Mouse (Mus musculus) testis, postnatal 10 days (tissue): ENCODE results near the gene St6galnac3.
"Not testable (repeated sequence)": the region's sequence is repeated elsewhere in the genome, so short reads cannot be mapped to it uniquely, and the experiment has no call there.

Source experiments
- DNase-seq: peaks from one replicate; pipeline ENCODE4 v3.0.0; 2021; ENCODE audit warnings: low spot score

St6galnac3 gene

GRCm38 (mm10) chr3:153724701-153725668, at the start of gene St6galnac3:
St6galnac3 (minus strand) TSS chr3:153725174.
- peak; percentile 87 for DNase-seq

- no peak for DNase-seq
These were observed 49.6 kb upstream of the St6galnac3 start for GRCm38 (mm10) chr3:153774568-153774967.

- DNase-seq = no peak
These were observed 46.5 kb upstream of the St6galnac3 start for GRCm38 (mm10) chr3:153771479-153771878.

GRCm38 (mm10) chr3:153770573-153770972, 45.6 kb upstream of the St6galnac3 start:
- DNase-seq = no peak

DNA sequence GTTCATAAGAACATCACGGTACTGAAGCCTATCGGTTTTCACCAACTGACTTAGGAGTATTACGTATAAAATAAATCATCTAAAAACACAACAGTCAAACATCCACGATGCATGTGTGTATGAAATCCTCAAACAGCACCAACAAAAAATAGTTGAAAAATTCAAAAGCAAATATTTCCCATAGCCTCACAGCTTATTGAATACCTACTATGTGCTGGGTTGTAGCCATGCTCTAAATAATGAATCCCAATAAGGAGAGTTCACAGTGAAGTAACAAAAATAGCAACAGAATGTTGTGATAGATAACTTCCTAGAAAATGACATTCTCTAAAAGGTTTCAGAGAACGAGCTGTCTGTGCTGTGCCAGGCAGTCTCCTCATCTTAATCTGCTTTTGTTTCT, 44.2 kb upstream of the St6galnac3 start:
- DNase-seq = no peak

GRCm38 (mm10) chr3:153765171-153765570, 40.2 kb upstream of the St6galnac3 start:
- DNase-seq = no peak

DNA sequence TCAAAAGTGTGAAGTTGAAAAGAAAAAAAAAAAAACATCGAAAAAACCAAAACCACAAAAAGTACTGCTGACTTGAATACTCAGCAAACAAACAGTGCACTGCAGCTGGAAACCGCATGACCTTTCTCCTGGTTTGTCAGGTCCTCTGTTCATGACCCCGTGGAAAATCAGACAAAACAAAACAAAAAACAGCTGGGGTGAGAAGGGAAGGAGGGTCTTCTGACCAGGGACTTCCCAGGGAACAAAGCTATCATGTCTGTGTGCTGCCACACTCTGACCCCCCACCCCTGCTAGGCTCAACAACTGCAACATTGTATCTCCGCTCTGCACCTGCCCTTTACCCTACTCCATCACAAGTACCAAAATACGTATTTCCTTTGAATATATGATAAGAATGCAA, 39.8 kb upstream of the St6galnac3 start:
- DNase-seq = no peak

DNA sequence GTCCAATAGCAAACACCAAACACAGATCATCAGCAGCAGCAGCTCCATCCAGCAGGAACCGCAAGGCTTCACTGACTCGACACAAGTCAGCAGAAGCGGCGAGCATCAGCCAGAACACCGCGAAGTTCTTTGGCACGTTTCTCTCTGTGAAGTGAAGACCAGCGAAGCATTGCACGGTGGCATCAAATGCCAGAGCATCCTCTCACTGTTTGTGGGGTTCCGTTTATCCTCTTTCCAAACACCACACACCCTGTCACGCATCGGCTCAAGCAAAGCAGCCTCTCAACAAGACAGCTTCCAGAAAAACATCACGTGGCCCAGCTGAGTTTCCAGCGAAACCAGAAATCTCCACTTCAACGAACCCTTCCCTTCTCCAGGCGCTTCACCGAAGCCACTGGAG, 36.2 kb upstream of the St6galnac3 start:
- DNase-seq = no peak

- no peak for DNase-seq
These were observed 34.3 kb upstream of the St6galnac3 start for GRCm38 (mm10) chr3:153759269-153759668.

- DNase-seq = no peak
These were observed 31.6 kb upstream of the St6galnac3 start for GRCm38 (mm10) chr3:153756500-153756996.

- not testable (repeated sequence) for DNase-seq
These were observed 30.9 kb upstream of the St6galnac3 start for GRCm38 (mm10) chr3:153755785-153756326.

- no peak for DNase-seq
These were observed 26.5 kb upstream of the St6galnac3 start for GRCm38 (mm10) chr3:153751435-153751834.

GRCm38 (mm10) chr3:153749359-153749758, 24.4 kb upstream of the St6galnac3 start:
- no peak for DNase-seq

- no peak for DNase-seq
These were observed 23.3 kb upstream of the St6galnac3 start for GRCm38 (mm10) chr3:153748293-153748692.

GRCm38 (mm10) chr3:153745099-153745498, 20.1 kb upstream of the St6galnac3 start:
- no peak for DNase-seq

DNA sequence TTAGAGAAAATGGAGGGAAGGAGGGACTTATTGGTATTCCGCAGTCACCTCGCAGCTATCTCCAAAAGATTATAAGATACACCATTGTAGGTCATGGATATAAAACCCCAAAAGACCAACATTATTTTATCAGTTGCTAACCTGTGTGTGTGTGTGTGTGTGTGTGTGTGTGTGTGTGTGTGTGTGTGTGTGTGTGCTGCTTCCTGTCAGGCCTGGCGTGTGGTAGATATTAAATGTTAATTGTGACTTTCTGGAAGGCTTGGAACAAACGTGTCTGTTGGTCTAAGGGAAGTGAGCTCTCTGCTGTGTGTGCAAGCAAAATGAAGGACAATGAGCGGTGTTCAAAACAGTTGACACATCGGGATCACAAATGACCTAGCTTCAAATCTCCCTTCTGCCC, 19.5 kb upstream of the St6galnac3 start:
- no peak for DNase-seq

DNA sequence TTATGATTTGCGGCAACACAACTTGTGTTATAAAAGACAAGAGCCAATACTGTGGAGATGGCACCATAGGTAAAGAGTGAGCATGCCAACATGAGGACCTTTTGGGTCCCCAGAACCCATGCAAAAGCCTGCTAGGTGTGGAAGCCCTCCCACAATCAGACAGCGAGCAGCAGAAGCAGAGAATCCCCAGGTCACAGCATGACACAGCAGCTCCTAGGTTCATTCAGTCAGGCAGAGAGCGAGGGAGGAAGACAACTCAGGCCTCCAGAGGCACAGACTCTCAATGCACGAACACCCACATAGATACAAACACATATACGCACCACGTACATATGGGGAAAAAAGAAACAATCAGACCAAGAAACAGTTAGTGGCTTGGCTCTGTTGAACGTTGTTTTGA, 16.8 kb upstream of the St6galnac3 start:
- DNase-seq = no peak

GRCm38 (mm10) chr3:153739351-153739750, 14.4 kb upstream of the St6galnac3 start:
- no peak for DNase-seq

DNA sequence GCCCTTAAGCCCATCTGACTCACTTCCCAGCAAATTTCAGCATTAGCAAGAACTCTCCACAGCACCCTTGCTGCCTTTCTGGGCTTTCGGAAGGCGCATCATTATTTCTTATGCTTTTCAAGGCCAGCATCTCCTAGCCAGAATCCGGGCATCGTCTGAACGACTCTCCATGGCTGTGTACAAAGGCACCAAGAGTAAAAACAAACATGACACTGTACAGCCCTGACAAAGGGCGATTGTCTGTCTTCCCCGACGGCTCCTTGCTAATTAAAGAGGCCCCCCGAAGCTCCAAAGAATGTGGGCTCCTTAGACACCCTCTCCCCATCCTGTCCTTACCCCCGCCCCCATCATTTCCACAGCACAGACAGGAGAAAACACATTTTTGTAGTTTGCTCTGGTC, 13.4 kb upstream of the St6galnac3 start:
- DNase-seq = no peak

- DNase-seq = no peak
These were observed 11.8 kb upstream of the St6galnac3 start for GRCm38 (mm10) chr3:153736756-153737280.

DNA sequence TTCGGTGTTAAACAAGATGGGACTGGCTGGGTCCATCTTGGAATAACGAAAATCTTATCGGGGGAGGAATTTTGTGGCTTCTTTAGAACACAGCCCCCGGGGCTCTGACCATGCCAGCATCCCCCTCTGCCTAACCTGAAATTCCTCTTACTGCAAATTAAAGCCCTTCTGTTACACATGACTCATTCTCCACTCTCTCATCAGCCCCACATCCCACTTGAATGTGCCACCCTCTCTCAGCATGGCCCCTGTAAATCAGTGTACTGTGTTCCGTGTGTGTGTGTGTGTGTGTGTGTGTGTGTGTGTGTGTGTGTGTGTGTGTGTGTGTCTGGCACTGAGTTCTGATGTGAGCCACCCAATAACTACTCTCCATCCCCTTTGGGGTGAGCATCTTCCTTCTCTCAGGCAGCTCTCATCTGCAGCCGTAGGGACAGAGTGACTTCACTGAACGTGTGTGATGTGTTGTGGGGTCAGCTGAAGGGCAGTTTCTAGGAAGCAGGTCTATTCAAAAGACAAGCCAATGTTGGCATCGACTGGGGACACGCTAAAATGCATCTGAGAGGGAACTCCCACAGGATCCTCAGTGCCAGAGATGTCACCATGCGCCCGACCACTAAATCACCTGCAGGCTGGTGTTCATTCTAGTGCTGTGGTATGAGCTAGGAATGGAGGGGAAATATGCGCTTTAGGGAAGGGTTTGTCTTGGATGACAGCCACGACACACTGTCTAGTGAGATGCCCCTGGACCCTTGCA, 11.0 kb upstream of the St6galnac3 start:
- no peak for DNase-seq

- DNase-seq = no peak
These were observed 9.8 kb upstream of the St6galnac3 start for GRCm38 (mm10) chr3:153734741-153735140.
